Mouse (Mus musculus) E14TG2a.4 (cell line): ENCODE measurements around the gene Zfp692.
A peak's percentile ranks its signal among the peaks of the same experiment; 100 is the strongest.

Experiments used
- H3K27me3 ChIP-seq: 2 replicates; pipeline ENCODE4 v1.6.1; 2014; ENCODE audit warnings: low read length, control low read depth; ENCODE audit not compliant: insufficient read depth
- H3K36me3 ChIP-seq: 2 replicates; pipeline ENCODE4 v1.6.1; 2014; ENCODE audit warnings: low read length, control low read depth; ENCODE audit not compliant: insufficient read depth
- H3K4me1 ChIP-seq: replicated peaks from 2 replicates; pipeline ENCODE4 v1.6.1; 2014; ENCODE audit warnings: low read depth, low read length, control low read depth
- H3K4me3 ChIP-seq: replicated peaks from 2 replicates; pipeline ENCODE4 v1.5.1; 2014; ENCODE audit warnings: mild to moderate bottlenecking, low read length
- H3K9me3 ChIP-seq: 2 replicates; pipeline ENCODE4 v1.6.1; 2014; ENCODE audit warnings: low read length, control low read depth
- CTCF ChIP-seq: conservative IDR thresholded peaks from 2 replicates; pipeline ENCODE4 v1.5.1; 2014; ENCODE audit warnings: low read length
- NANOG ChIP-seq: IDR thresholded peaks from 2 replicates; pipeline ENCODE4 v1.6.1; 2014; ENCODE audit warnings: borderline replicate concordance, low read length, mixed read lengths
- POU5F1 ChIP-seq: IDR thresholded peaks from 2 replicates; pipeline ENCODE4 v1.6.1; 2014; ENCODE audit warnings: low read length, borderline replicate concordance

The Zfp692 gene

GRCm38 (mm10) chr11:58316344-58316743 lies 9.5 kb downstream of the Zfp692 start:
- Histone ChIP-seq H3K4me1 (peaks cover 21% of the 10 kb centered on the region), H3K27me3 (peaks cover 22% of the 10 kb centered on the region), H3K4me3 (peak overlapping the region; percentile 74), H3K36me3 (peaks cover 58% of the 10 kb centered on the region), H3K9me3 (no peaks in the 10 kb centered on the region)
- TF ChIP-seq NANOG (no peak), CTCF (no peak), POU5F1 (no peak)

- Histone ChIP-seq H3K4me1 (peaks cover 21% of the 10 kb centered on the region), H3K27me3 (peaks cover 22% of the 10 kb centered on the region), H3K9me3 (no peaks in the 10 kb centered on the region), H3K36me3 (peaks cover 53% of the 10 kb centered on the region), H3K4me3 (peak overlapping the region; percentile 74)
- TF ChIP-seq POU5F1 (no peak), CTCF (no peak), NANOG (no peak)
Observed at GRCm38 (mm10) chr11:58316768-58317390, 10.0 kb downstream of the Zfp692 start.

- Histone ChIP-seq H3K4me1 (peaks cover 34% of the 10 kb centered on the region), H3K9me3 (no peaks in the 10 kb centered on the region), H3K27me3 (no peaks in the 10 kb centered on the region; the same call in 1 of the 2 replicates)
Observed at GRCm38 (mm10) chr11:58322824-58323569, 16.1 kb downstream of the Zfp692 start.

GRCm38 (mm10) chr11:58323570-58324340 lies 16.9 kb downstream of the Zfp692 start:
- peaks cover 32% of the 10 kb centered on the region for H3K36me3 ChIP-seq
- H3K27me3 ChIP-seq: no peaks in the 10 kb centered on the region; the same call in 1 of the 2 replicates
- H3K4me1 ChIP-seq: peaks cover 42% of the 10 kb centered on the region
- peak overlapping the region; percentile 93 for H3K4me3 ChIP-seq
- H3K9me3 ChIP-seq: no peaks in the 10 kb centered on the region
- TF ChIP-seq CTCF: no peak
- no peak for TF ChIP-seq POU5F1
- TF ChIP-seq NANOG: no peak

More at GRCm38 (mm10) chr11:58322824-58323569, 16.1 kb downstream of the Zfp692 start:
- Histone ChIP-seq H3K4me3 (peak overlapping the region; percentile 93), H3K36me3 (peaks cover 26% of the 10 kb centered on the region)
- TF ChIP-seq NANOG (no peak), CTCF (no peak), POU5F1 (no peak)

GRCm38 (mm10) chr11:58324614-58325229 lies 17.9 kb downstream of the Zfp692 start:
- H3K4me3 ChIP-seq: no peak overlapping the region

GRCm38 (mm10) chr11:58326781-58327180 lies 19.9 kb downstream of the Zfp692 start:
- Histone ChIP-seq H3K36me3 (peaks cover 30% of the 10 kb centered on the region), H3K4me1 (peaks cover 58% of the 10 kb centered on the region), H3K27me3 (no peaks in the 10 kb centered on the region), H3K4me3 (no peak overlapping the region), H3K9me3 (no peaks in the 10 kb centered on the region)
- TF ChIP-seq CTCF (peak; percentile 77), POU5F1 (no peak), NANOG (no peak)

More at GRCm38 (mm10) chr11:58324614-58325229, 17.9 kb downstream of the Zfp692 start:
- Histone ChIP-seq H3K4me1 (peaks cover 50% of the 10 kb centered on the region), H3K9me3 (no peaks in the 10 kb centered on the region), H3K27me3 (no peaks in the 10 kb centered on the region; the same call in 1 of the 2 replicates), H3K36me3 (peaks cover 25% of the 10 kb centered on the region)
- no peak for TF ChIP-seq CTCF
- no peak for TF ChIP-seq POU5F1
- TF ChIP-seq NANOG: no peak

GRCm38 (mm10) chr11:58329906-58330275 lies 23.0 kb downstream of the Zfp692 start:
- Histone ChIP-seq H3K27me3 (no peaks in the 10 kb centered on the region), H3K9me3 (no peaks in the 10 kb centered on the region), H3K4me1 (peaks cover 50% of the 10 kb centered on the region), H3K36me3 (peaks cover 57% of the 10 kb centered on the region), H3K4me3 (peak overlapping the region; percentile 96)
- TF ChIP-seq NANOG (no peak), POU5F1 (no peak), CTCF (no peak)
